Mouse (Mus musculus): ENCODE results near the gene Exoc6b.
"Not testable (repeated sequence)": the region's sequence is repeated elsewhere in the genome, so short reads cannot be mapped to it uniquely, and the experiment has no call there.

The Exoc6b gene

DNA sequence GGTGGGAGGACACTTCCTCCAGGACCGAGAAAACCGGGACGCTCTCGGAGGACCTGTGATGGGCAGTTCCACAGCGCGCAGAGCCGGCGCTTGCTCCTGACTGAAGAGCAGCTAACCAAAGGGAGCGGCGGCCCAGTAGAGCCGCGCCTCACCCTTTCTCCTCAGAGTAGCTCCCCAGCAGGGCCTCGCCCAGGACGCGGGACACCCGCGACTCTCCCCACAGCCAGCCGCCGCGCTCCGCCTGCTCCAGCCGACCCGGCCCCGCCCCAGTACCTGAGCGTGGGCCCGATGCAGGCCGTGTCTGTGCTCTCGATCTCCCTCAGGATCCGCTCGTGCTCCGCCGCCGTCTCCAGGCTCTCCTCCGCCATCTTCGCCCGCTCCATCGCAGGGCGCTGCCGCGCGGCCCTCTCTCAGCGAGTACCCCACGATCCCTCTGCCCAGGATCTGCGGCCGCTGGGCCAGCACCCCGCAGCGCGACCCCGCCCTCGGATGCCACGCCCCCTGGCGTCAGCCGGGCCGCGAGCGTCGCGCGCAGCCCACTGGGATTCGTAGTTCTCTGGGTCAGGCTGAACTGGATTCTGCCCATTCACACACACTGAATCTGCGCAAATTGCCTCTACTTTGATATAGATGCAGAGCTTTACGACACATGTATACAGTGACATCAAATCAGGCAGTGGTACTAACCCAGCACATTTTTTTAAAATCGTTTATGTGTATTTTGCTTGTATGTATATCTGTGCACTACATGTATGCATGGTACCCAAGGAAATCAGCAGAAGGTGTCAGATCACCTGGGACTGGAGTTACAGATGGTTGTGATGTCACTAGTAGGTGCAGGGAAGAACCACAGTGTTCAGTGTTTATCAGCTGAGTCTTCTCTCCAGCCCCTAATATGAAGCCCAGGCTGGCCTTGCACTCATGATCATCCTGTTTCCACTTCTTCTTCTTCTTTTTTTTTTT, at the start of gene Exoc6b:
Gene Exoc6b (minus strand): TSS at position 491 of the 963 bp plus-strand sequence.
- peak; percentile 83 to 86 for DNase-seq

DNA sequence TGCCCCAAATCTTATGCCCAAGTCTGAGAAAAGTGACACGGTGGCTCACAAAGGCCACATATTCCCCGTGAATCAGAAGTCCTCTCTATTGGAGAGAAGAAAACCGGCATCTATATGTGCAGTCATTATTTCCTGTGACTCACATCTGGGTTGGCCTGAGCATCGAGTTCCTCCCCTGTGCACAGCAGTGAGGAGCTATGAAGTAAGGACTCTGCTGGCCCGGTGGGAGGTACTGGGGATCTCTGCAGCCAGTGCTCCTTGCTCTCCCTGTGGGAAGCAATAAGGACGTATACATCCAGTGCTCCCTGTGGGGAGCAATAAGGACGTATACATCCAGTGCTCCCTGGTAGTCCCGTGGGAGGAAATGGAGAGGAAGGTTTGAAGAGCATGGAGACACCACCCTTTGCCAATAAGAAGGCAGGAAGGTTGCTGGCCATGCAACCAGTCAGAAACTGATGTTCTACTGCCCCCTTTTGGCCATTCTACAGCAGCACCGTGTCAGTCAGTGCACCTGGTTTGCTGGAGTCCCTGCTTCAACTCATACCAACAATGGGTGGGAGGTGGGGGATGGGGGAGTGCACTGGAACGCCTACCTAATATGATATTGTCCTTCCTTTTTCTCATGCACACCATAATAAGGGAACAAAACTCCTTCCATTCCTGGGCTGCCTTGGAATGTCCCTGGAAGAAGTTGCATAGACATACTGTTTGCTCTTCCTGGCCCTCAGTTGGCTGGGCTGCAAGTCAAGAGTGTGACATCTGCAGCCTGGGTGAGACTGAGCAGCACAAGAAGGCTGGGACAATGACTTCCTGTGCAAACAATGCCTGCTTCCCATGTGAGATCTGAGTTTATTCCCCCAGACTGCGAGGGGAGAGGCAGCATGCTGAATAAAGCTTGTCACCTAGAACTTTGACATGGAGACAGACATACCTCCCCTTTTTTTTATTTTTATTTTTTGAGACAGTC, 48.5 kb upstream of the Exoc6b start:
- peak; percentile 48 to 60 for DNase-seq

DNA sequence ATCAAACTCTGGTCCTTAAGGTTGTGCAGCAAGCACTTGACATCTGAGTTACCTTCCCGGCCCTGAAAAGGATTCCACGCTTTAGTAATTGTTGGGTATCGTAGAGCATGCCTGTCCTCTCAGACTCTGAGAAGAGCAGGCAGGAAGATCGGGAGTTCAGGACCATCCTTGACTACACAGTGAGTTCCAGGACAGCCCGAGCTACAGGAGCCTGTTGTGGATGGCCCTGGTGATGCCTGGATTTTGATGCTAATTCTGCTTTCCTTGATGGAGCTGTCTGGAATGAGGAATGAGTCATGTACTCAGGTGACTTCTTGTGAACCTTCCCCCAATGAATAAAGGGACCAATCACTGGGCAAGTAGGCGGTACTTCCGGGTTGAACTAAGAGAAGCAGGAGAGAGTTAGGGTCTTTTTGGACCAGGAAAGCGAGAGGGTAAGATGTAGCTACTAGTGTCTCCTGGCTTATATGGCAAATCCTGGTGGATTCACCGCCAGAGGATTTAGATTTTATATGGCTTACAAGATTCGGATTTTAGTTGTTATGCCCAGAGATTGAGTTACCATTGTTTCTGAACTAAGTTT, 35.8 kb upstream of the Exoc6b start:
- DNase-seq: no peak

DNA sequence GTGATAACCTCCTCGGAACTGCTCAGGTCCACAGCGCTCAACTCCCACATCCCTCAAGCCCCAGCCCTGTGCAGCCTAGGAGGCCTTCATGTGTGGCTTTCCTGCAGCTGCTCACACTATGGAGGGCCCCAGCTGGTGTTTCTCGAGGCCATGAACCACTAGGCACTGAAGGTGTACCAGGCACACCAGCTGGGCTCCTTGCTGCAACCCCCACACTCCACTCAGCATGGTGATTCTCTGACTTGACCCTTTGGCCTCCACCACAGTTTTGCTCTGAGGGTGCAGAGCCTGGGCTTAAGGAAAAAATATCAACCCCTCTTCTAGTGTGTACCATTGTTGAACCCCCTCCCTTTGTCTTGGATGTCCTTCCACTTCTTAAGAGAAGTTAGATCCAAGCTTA, 34.0 kb upstream of the Exoc6b start:
- DNase-seq: no peak

DNA sequence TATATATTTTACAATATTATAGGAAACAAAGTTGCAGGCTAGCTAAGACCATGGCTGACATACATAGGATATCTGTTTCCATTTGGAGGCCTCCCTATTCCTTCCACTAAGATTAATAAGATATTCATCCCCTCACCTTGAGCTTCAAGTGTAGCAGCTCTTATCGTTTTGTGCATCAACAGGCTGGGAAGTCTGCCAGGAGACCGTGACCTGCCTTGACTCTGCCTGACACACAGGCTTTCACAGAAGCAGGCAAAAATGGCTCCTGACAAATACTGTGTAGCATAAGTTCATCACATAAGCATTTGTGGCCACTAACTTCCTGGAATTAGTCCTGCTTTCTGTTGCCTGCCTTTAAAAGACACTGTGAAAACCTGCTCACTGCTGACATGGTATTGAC, 27.1 kb upstream of the Exoc6b start:
- no peak for DNase-seq

DNA sequence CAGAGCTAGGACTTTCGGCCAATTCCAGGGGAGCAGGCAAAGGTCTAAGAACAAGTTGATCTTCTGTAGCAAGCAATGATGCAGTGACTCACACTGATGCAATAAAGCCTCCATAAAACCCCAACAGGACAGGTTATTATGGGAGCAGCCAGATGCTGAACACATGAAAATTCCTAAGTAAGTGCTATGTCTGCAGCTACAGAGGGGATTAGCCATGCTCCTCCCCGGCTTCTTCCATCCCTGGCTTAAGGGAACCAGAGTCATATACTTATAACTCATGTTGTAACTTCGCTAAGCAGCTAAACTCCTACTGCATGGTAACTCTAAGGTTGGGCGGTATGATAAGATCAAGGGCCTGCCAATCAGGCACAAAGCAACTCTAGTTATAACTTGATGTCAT, 18.1 kb upstream of the Exoc6b start:
- no peak for DNase-seq

DNA sequence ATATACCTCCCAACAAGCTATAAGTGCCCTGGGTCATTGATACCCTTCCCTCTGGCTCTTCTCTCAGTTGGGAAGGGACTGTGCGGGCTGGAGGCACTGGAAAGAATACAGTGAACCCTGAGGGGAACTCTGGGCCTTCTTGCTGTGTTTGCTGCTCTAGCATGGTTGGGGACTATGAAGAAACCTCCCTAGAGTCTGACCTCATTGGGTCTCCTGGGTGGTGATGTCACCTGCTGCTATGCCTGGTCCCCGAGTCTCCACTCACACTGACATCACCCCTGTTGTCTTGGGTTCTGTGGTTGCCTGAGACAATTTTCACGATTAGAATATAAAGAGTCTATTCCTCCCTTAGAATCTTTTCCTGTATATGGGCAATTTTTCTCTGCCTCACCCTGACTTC, 17.3 kb upstream of the Exoc6b start:
- DNase-seq: no peak

DNA sequence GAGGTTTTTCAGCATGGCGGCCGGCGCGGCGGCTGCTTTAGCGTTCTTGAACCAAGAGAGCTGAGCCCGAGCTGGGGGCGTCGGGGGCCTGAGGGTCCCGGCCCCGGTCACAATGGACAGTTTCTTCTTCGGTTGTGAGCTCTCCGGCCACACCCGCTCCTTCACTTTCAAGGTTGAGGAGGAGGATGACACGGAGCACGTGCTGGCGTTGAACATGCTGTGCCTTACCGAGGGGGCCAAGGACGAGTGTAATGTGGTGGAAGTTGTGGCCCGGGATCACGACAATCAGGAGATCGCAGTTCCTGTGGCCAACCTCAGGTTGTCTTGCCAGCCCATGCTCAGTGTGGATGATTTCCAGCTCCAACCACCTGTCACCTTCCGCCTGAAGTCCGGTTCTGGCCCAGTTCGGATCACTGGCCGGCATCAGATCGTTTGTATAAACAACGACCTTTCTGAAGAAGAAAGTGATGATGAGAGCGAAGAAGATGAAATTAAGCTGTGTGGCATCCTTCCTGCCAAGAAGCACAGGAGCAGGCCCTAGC, 6.9 kb upstream of the Exoc6b start:
- not testable (repeated sequence) for DNase-seq

DNA sequence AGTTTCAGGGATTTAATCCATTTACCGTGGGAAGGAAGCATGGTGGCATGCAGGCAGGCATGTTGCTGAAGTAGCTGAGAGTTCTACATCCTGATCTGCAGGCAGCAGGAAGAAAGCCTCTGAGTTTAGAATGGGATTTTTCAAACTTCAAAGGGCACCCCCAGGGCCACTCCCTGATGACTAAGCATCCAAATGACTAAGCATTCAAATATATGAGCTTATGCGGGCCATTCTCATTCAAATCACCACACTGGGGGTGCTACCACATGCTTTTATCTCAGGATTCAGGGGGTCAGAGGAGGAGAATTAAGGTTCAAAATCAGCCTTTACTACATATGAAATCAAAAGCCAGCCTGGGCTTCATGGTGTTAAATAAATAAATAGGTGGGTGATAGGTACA, 5.7 kb upstream of the Exoc6b start:
- DNase-seq: no peak

DNA sequence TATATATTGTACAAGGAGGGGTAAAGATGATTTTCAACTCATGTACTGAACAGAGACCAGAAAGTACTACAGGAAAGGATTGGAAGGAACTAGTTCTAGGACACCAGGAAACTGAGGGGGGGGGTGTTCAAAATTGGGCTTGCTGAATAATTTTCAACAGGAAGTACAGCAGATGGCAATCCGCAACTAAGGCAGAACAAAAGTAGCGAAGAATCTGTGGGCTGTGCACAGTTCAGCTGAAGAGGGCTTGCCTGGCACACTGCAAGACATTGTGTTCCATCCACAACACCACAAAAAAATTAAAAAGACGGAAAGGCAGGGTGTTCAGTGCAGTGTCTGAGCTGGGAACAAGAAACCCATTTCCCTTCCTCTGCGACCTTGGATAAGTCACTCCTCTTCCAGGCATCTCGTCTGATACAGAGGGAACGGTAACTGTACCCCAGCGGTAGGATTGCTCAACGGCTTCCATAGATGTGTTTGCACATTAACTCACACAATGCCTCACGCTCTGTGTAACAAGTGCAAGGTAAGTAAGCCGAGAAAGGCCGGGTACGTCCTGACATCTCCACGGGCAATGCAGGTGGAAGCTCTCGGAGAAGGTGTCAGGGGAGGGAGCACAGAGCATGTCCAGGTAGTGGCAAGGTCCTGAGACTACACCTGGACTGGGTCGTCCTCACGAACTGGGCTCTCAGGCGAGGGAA, 841 bp downstream of the Exoc6b start:
- peak; percentile 3 to 8 for DNase-seq

DNA sequence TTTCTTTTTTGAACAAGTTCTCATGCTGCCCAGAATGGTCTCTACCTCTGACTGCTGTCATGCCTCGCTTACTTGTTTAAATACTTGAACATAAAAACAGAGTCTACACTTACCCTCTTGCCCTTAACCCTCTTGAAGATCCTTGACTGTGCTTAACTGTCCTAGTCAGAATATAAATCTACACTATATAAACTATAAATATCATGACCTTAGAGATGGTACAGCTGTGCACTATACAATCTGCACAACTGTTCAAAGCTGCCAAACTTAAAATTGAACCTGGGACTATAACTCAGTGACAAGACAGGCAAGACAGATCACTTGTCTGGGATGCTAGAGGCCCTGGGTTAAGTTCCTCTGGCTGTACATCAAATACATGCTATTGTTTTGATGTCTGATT, 11.7 kb downstream of the Exoc6b start:
- no peak for DNase-seq

DNA sequence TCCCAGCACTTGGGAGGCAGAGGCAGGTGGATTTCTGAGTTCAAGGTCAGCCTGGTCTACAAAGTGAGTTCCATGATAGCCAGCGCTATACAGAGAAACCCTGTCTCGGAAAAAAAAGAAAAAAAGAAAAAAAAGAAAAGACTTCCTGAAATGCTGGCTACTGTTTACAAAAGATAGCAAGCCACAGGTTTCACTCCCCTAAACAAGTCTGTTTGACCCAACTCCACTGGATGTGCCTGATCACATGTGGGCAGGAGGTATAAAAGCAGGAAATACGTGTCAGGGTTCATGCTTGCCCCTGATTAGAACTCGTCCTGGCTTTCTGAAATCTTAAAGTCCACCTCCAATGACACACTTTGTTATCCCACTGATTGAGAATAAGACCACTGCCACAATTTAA, 18.2 kb downstream of the Exoc6b start:
- DNase-seq: no peak

DNA sequence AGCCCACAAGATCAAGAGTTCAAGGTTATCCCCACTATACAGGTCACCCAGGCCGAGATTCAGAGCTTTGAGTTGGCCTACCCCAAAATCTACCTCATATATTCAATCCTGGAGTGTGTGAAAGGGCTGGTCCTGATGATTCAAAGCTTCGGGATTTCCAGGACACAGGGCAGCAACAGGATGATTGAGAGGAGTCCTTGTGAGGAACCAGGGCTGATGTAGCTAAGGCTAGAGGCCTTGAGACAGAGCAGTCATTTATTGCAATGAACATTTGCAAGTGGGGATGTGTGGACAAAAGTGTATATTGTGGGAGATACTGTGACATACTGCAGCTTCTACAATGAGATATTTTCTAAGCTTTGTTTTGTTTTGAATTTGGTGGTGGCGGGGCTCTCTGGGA, 22.8 kb downstream of the Exoc6b start:
- DNase-seq: no peak

DNA sequence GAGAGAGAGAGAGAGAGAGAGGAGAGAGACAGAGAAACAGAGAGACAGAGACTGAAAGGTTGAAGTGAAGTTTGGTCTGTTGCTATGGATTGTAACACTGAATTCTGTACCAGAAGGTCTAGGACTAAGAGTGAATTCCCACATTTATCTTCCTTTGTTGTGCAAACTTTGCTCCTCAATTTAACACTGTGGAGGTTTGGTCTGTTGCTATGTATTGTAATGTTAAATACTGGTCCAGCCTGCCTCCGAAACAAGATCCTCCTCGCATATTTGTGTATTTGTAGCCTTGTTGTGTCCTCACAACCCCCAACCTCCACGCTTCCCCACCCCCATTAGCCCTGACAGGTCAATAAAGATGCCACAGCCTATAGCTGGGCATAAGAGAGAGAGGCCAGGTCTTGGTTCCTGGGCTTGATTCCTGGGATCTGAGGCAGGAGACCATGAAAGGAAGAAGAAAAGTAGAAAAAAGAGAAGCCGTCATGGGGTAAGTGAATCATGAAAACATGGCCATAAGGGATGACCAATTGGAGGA, 24.6 kb downstream of the Exoc6b start:
- no peak for DNase-seq

DNA sequence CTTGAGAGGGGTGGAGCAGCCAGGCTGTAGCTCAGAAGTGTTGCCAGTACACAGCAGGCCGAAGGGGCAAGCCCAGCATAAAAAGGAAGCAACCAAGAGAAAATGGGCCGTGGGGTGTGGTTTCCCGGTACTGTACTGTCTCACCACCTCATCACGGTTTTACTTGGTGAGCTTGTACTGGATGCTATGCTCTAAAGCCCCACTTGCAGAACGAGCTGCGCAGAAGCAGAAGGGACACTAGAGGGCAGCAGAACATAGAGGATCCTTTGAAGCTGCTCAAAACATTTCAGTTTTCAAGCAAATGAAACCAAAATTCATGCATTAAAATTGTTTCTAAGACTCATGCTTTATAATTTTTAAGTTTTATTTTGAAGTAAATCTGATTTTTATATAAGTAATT, 31.6 kb downstream of the Exoc6b start:
- DNase-seq: peak; percentile 32 to 47

DNA sequence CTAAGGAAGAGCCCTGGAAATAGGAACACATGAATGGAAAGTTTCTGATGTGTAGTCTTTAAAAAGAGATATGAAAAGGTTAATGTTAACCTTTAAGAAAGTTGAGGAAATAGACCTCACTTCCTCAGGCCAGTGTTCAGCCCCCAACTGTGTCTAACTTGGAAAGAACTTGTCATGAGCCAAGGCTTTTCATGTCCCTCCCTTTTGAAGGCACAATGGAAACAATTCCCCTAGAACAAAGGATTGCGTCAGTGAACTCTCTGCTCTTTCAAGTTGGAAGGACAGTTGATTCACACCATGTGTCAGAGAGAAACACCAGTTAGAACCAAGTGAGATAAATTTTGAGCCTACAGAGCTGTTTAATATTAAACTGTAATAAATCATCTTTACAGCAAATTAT, 39.6 kb downstream of the Exoc6b start:
- no peak for DNase-seq

DNA sequence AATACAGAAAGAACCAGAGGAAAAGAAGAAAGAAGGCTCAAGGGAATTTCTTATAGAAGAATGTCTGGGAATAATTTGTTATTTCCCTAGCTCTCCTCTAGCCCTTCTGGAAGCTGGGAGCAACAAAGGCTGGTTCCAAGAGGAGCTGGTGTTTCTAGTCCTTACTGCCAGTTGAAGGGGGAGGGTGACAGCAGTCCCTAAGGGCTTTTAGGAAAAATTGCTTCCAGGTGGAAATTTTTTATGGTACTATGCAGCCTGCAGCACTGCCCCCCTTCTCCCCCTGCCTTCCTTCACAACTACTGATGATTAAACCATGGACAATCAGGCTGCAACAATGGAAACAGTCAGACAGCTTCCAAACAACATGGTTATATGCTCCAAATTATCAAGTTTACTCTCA, 44.9 kb downstream of the Exoc6b start:
- no peak for DNase-seq

DNA sequence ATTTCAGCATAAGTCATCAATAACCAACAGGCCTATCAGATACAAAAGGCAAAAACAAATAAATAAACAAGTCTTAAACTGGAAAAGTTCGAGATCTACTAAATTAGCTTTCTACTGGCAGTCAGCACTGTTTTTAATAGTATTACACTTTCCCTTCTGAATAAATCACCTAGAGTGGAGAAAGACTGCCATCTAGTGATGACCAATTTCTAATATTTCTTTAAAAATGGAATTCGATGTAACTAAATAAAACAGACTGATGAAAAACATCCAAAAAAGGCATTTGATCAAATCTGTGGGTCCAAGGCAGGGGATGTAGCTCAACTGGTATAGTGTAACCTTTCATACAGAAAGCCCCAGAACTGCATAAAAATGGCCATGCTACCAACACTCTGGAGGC, 52.3 kb downstream of the Exoc6b start:
- DNase-seq: no peak

DNA sequence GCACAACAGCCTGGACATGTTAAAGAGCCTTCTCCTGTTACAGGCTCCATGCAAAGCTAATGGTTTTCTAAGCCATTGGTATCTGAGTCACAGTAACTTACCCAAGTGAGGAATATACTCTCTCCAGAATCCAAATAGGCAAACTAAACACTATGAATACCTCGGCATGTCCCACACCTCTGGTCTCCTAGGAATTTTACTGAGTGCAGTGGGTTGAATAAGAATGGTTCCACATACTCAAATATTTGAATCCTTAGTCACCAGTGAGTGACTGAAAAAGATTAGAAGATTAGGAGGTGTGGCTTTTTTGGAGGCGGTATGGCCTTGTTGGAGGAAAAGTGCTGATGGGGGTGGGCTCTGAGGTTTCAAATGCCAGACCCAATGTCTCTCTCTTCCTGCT, 55.4 kb downstream of the Exoc6b start:
- DNase-seq: no peak

DNA sequence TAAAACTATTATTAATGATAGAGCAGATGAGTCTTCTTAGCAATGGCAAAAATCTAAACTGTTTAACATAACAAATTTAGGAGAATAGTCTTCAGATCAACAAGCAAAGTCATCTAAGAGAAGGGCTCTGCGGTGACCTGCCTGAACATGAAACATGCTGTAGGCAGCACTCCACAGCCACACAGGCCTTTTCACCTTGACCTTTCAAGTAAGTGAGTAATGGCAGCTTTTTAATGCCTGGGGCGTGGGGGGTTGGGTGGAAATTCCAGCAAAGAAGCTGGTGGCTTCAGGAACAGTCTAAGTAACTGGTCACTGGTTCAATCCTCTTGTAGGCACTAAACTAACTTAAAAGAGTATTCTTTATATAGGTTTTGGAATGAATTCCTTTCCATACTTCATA, 58.9 kb downstream of the Exoc6b start:
- DNase-seq: no peak

DNA sequence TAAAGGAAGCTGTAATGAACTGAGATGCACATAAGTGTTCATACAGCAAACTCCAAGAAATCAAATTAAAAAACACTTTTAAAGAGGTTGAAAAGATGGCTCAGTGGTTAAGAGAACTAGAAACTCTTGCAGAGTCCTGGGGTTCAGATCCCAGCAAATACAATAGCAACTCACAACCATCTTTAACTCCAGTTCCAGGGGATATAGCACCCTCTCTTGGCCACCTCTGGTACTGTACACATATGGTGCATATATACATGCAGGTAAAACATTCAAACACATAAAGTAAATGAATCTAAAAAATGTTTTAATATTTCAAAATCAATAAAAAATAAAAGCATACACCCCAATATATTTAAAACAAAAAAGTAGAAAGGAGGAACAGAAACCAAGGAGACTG, 73.9 kb downstream of the Exoc6b start:
- DNase-seq: no peak

DNA sequence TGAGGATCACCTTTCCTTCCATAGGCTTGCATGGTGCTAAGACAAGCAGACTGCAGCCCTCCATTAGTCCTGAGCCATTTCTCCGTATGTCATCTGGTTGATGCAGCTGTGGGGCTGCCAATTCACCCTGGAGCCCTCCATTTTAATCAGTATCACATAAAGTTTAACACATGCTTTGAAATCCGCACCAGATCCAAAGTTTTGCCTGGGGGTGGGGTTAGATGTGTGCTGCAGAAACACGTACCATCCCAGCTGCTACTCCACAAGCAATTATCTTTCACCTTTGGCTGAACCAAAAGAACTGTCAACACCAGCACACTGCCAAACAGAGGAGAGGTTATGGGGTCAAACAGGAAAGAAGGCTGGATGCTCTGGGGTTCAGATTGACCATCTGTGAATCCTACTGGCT, 92.7 kb downstream of the Exoc6b start:
- DNase-seq: no peak

All from thymus, postnatal 36 days (tissue).